Mouse (Mus musculus): ENCODE measurements at regions not wholly inside any gene's neighbourhood (a gene's known extent, or its start where the extent isn't known, plus 50 kb on each side); places are given as distances from the start of the nearest gene placed in this dataset.

DNA sequence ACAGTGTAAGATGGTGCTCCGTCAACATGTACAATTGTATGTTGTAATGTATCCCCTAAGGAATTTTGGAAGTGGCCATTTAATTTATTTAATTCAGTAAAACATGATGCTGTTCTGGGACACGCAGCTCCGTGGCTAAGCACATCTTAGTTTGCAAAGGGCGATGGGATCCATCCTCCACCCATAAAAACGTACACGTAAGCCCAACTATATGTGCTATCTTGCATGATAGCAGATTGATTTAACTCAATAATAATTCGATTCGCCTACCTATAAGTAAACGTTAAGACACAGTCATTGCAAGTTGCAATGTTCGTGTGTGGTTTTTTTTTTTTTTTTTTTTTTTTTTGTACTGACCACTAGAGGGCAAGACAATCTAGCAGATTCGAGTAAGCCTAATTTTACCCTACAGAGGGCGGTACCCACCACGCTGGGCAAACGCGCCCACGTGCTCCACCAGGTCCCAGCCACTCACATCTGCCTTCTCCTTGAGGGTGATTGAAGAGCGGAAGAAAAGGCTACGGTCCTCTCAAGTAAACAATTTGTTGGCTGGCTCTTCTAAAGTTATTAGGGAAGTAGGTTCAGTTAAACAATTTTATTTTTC is 240.8 kb upstream of the Lrig3 start:
- ATAC-seq (ENCODE audit: insufficient number of reproducible peaks, low FRiP score, low TSS enrichment) = 0 out of 2 replicates have a peak, but pooled peaks have one; percentile 40

DNA sequence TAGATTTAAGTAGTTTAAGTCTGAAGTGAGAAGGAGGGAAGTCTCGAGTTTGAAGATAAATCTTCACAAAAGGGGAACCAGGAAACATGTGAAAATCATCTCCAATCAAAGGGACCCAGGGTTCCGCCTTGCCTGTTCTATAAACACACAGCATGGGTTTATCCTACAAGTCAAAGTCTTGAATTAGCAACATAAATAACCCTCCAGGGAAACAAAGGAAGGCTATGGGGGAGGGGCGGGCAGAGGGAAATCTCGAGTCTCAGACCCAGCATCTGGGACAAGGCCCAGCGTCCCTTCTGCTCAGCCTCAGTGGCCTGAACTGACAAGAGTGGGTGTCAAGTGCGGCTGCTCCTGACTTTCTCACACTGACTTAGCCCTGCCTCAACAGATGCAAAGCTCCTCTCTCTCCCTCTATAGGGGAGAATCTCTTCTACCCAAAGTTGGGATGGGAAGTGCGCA is 240.3 kb upstream of the Lrig3 start:
- 0 out of 2 replicates have a peak, but pooled peaks have one; percentile 31 for ATAC-seq (ENCODE audit: insufficient number of reproducible peaks, low FRiP score, low TSS enrichment)

DNA sequence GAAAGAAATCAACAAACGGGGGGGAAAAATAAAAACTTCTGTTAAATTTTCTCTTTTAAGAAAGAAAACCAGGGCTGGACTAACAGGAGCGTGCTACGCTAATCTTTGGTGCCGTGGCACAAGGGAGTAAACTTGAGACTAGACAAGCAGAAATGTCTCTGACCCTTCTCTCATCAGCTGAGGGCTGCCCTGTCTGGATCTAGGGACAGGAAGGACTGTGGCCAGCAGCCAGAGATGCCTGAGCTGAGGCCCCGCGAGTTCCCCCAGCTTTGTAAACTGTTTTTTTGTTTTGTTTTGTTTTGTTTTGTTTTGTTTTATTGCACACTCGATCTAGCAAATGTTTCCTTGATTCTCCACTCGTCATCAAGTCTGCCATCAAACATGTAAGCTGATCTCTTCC is 239.4 kb upstream of the Lrig3 start:
- no peak for ATAC-seq (ENCODE audit: insufficient number of reproducible peaks, low FRiP score, low TSS enrichment)

DNA sequence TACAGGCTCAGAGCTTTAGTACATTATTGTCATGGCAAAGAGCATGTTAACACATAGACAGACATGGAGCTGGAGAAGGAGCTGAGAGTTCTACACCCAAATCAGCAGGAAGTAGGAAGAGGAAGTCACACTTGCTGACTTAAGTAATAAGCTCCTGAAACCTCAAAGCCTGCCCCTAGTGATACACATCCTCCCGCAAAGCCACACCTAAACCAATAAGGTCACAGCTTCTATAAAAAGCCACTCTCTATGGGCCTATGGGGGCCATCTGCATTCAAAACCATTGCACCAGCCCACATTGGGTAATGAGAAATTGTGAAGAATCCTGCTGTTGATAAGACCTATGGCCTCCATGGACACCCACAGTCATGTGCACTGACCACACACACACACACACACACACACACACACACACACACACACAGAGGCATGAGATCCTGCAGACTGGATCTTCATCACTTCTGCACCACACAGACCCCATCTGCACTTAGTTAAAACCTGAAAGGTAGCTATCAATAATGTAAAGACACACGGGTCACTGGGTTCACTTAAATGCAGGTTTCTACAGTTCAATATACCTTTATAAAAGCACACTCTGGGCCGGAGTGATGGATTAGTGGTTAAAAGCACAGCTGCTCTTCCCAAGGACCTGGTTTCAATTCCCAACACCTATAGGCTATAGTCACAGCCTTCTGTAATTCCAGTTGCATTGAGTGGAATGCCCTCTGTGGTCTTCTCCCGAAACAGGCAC is 230.0 kb upstream of the Lrig3 start:
- no peak for ATAC-seq (ENCODE audit: insufficient number of reproducible peaks, low FRiP score, low TSS enrichment)

DNA sequence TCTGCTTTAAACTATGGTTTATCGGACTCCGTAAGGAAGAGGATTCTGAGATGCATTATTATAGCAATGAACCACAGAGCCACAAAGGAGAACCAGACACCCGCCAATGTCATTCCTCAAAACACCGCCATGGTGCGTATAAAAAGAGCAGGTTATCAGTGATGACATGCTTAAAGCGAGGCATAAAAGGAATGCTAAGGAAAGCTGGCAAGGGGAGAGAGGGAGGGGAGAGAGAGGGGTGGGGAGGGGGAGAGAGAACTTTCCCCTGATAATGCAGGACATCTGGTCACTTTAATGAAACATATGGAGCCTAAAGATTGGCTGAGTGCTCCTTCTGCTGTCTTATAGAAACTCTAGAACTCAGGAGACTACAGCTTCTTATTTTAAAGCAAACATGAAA is 222.8 kb upstream of the Lrig3 start:
- no peak for ATAC-seq (ENCODE audit: insufficient number of reproducible peaks, low FRiP score, low TSS enrichment)

DNA sequence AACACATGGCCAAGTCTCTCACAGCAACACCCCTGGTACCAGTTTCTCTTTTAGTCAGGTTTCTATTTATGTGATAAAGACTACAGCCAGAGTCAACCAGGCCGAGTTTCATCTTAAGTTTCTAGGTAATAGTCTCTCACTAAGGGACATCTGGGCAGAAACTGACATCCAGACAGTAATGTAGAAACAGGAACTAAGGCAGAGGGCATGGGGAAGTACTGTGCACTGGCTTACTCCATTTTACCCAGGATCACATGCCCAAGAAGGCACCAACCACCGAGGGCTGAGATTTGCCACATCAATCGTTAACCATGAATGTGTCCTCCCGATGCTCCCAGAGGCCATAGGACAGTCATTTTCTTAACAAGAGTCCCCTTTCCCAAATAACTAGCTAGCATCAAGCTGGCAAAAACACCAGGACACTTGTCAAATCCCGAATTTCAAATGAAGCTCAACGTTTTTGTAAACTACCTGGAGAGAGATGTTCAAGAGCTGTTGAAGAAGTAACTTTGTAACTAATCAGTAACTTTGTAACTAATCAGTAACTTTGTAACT is 216.9 kb upstream of the Lrig3 start:
- ATAC-seq (ENCODE audit: insufficient number of reproducible peaks, low FRiP score, low TSS enrichment) = no peak

DNA sequence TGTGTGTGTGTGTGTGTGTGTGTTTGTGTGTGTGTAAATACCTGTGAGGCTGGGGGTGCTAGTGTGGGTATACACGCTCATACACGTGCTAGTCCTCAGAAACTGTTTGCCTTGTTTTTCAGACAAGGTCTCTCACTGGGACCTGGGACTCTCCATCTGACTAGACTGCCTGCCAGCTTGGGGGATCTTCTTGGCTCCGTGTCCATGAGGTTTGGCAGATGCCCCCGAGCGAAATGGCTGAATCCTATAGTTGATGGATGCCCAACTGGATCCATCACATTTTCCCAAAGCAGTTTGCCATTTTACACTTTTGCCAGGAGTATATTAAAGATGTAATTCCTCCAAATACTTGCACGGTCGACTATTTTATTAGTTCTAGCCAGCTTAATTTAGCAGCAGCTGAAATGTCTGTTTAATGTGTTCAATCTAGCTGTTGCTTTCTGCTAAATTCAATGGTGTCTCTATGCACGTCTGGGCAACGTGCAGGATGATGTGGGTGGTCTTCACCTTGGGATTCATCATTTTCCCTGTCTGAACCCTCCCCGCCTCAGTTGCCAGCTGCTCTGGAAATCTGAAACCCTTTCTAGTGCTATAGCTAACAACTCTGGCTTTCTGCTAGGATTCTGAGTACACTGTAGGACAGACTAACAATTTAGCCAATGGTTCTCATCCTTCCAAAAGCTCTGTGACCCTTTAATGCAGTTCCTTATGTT is 213.3 kb upstream of the Lrig3 start:
- no peak for ATAC-seq (ENCODE audit: insufficient number of reproducible peaks, low FRiP score, low TSS enrichment)

DNA sequence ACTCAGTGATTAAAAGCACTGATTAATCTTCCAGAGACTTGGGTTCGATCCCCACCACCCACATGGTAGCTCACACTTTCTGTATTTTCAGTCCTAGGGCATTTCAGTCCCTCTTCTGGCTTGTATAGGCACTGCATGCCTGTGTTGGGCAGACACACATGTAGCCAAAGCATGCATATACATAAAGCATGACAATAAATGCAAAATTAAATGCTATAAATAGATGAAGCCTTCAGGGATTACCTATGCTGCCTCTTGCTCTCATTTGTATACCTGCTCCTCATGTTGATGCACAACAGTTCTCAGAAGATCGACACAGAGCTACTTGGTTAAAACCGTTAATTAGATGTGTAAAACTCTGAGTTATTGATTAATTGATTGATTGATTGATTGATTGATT is 206.8 kb upstream of the Lrig3 start:
- ATAC-seq (ENCODE audit: insufficient number of reproducible peaks, low FRiP score, low TSS enrichment) = no peak

DNA sequence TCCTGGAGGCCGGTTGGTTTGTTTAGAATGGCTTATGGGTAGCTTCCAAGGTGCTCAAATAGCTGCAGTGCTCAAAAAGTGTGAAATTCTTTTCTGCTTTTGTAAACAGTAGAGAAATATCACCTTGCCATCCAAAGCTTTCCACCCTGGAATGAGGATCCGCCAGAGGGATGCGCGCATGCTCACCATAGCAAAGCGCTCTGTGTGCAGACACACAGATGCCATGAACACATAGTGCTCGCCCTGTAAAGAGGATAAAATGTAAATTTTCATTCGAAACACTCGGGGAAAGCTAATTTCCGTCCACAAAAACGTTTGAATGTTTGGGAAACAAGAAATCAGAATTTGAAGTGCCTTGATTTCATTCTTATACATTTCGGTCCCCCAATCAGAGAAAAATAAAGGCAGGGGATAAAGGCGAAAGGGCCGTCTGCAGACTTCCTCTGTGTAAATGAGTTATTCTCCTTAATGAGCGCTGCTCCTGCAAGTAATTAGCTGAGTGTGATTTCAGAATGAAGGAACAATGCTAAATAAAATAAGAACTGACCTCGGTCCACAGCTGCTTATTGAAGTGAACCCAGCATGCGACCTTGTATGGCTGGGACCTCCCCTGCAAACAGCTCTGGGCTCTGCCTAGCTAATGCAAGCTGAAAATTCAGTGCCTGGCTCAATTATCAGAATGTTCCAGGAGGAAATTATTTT is 203.4 kb upstream of the Lrig3 start:
- no peak for ATAC-seq (ENCODE audit: insufficient number of reproducible peaks, low FRiP score, low TSS enrichment)

DNA sequence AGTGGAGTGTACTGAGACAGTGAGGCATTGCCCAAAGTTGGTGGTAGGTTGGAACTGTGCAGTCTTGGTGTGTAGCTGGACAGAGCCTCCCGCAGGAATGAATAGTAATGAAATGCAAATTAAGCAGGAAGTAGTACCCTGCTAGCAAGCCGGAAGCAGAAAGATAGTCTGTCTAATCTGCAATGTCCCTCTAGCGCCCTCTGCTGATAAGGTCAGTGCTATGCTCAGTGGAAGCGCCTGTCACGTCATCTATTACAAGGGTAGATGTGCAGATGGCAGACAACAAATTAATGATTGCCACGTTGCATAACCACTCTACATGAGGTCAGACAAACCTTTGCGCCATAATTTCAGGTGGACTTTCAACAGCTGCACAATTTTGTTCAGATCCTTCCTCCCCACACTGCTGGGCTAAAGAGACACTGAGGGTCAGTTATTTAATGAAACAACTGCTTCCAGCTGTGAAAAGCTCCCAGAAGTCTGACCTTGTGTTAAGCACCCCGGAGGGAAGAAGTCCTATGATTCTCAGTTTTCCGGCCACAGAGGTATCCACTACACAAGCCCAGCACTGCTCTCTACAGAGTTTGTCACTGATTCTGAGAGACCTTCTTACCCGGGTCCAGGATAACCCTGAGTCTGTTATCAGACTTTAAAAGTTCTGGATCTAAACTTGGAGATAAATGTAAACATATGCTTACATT is 201.4 kb upstream of the Lrig3 start:
- ATAC-seq (ENCODE audit: insufficient number of reproducible peaks, low FRiP score, low TSS enrichment) = no peak

DNA sequence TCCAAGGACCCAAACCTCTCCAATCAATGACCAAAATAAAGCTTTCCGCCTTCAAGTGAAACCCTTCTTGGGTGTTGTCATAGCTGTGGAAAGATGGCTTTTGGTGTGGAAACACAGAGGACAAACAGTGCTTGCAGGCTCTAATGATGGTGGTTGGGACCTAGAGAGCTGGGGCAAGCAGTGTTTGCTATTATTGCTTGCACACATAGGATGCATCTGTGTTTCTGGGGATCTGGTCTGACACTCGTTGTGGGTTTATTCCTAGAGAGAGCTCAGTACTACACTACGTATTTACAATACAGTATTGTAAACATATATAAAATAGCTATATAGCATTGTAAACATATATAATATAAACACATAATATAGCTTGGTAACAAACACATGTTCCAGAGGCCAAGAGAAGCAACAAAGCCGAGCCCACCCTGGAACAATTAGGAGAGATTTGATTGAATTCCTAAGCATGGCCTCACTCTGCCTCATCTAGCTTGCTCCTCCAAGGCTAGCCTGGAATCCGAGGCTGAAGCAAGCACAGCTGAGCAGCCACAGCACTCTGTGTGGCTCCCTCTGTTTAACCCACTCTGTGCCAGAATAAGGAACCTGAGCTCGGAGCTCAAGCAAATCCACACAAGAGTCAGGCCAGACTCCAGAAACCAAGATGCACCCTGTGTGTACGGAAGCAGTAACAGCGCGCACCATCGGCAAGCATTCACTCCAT is 200.7 kb upstream of the Lrig3 start:
- no peak for ATAC-seq (ENCODE audit: insufficient number of reproducible peaks, low FRiP score, low TSS enrichment)

DNA sequence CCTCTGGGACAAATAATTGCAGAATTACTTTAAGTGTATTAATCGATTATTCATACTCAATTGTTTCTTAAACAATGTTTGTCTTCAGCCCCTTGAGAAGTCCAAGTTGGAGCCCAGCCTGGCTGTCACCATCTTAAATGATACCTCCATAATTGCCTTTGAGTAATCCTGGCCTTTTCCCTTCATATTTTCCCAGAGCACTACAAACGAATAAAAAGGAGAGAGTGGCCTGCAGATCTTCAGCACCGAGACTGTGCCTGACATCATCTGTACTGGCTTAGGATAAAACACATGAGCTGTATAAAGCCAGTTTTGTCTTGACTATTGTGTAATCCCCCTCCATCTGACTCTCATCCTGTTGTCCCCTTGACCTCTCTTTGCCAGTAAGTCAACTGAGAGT is 197.7 kb upstream of the Lrig3 start:
- no peak for ATAC-seq (ENCODE audit: insufficient number of reproducible peaks, low FRiP score, low TSS enrichment)

DNA sequence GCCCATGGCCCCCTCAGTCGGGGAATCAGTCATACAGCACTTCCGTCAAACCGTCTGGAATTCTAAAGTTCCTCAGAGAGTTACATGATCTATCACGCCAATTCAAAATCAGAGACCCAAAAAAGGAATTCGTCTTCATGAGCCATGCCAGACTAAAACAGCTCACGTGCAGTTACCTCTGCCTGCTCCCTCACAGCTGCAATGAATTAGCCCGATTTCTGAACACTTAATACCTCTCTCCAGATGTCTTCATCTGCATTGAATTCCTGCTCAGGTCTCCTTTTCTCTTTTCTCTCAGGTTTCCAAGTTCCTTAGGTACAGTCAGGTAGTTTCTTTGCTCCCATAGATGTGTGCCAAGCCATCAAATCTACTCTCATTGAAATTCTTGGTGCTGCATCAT is 192.4 kb upstream of the Lrig3 start:
- ATAC-seq (ENCODE audit: insufficient number of reproducible peaks, low FRiP score, low TSS enrichment) = no peak

DNA sequence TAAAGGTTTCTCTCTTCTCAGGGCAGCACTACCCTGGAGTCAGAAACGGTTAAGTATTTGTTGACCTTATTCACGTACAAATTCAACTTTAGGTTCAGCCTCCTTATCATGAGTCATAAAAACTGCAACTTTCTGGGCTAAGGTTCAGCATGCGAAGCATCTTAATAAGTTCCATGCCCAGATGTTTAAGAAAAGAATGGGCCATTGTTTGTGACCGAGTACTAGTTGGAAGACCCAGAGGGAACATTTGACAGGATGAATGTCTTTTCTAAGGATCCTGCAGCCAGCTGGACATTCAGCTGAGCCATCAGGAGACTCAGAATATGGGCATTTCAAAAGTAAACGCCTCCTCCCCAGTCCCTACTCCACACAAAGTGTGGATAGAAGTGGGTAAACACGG is 183.5 kb upstream of the Lrig3 start:
- ATAC-seq (ENCODE audit: insufficient number of reproducible peaks, low FRiP score, low TSS enrichment) = no peak

DNA sequence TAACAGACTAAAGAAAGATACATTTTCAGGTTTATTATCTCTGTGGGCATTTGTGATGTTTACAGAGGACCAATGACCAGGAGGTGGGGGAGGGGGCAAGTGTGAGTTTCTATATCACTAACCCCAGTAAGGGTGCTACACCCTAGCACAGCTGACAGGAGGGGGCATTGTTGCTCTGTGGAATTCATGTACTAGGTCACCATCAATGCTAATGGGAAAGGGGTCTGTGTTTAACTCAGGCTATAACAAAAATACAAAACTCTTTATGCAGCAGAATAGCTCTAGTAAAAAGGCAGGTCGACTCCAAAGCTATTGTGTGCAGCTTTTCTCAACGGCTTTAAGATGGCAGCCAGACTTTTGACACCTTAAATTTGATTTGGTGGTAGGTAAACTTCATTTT is 181.1 kb upstream of the Lrig3 start:
- ATAC-seq (ENCODE audit: insufficient number of reproducible peaks, low FRiP score, low TSS enrichment) = no peak

DNA sequence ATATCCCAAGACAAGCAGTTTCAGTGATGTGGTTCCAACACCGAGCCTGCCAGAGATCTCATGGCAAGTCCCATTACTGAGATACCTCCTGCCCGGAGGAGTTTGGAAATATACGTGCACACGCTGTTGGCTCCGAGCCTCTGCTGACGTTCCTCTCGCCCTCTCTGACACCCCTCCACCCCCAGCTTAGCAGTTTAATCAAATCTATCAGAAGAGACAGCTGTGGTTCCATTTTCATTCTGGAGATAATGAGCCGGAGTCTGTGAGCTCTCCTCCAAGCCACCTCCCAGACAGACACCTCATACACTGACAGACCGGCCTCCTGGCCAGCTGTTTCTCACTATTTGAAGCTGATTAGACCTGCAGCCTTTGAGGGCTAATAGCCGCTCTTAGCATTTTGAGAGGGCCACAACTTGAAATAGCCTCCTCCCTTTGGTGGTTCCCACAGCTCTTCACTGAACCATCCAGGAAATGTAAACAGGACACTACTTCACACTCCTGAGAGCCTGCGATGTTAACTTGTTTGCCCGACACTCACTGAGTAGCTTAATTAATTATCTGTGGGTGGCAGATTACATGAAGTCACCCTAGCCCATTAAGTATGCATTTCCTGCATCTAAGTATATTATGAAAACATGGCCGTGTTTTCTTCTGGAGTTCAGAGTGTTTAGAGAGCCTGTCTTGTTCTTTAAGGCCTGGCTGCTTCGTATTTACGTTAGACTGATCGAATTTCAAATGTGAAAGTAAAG is 180.3 kb upstream of the Lrig3 start:
- no peak for ATAC-seq (ENCODE audit: insufficient number of reproducible peaks, low FRiP score, low TSS enrichment)

DNA sequence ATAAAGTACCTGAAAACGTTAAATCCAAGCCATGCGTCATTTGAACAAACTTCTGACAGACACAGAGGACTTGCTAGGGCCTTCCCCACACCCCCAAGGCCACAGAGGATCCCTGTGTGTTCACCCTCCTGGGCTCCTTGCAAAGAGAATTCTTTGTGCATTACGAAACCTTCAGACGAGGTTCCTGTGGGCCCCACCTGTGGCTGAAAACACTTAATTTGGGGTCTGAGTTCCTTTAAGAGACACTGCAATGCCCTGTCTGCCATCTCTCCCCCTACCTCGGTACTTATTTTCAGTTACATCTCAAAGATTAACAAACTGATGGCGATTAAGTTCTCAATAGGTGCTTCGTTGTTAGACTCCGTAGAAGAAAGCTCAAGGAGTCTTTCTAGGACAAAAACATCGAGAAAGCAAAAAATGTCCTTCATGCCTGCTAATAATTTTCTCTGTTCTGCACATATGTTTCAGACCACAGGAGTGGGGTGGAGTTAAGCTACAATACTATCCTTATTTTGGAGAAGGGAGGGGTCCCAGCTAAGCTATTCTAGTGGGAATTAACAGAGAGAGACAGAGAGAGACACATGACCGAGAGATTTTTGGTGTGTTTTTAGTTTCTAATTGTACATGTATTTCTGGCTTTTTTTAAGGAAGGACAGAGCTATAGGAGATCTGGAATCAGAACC is 179.6 kb upstream of the Lrig3 start:
- ATAC-seq (ENCODE audit: insufficient number of reproducible peaks, low FRiP score, low TSS enrichment) = no peak

DNA sequence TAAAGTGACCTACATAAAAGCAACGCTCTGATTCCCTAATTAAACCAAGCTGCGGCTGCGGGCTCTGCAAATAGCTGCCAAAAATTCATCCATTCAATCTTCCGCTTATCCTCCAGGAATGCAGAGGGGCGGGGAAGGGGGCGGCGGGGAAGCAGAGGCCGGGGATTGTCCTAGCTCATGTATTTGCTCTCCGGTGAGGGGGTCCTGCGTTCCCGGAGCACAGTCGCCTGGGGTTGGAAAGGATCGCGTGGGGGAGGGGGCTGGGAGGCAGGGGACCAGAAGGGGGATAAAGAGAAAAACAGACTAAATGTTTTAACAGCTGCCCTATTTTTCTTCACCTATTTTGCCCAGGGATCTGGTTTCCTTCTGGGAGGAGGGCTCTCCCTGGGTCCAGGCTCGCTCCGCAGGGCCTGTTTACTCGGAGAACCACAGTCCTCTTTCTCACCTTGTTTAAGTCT is 179.1 kb upstream of the Lrig3 start:
- ATAC-seq (ENCODE audit: insufficient number of reproducible peaks, low FRiP score, low TSS enrichment) = peak; percentile 63; the same call in 1 of the 2 replicates

Data from cerebellum, adult (tissue).